In genomic region chr5:143567258-143567670, GRCm38 (mm10) we compare ENCODE assay signal across 9 mouse cellular contexts. TPM values are rescaled to one million over a fixed set of nuclear protein-coding genes. Genes with fewer than 3 reads are reported as not detected.
DNase-seq lines count a peak whose midpoint lies in the region; ATAC-seq and TF ChIP-seq lines count a peak whose summit lies in the region.
"Had no signal": no experiment of that assay in that cellular context is flagged by ENCODE, and none has a peak within 500 bp of the region (broad histone marks: within the 10 kb centered on the region; RNA-seq: fewer than 3 reads in every experiment).

No protein-coding gene starts in this region.

- whole genome bisulfite sequencing in lung, embryonic 14.5 days = 90% methylated on average over 5 of the region's 5 CpGs
- 83% methylated on average over 5 of the region's 5 CpGs for WGBS in lung, adult 2 months
- WGBS in liver, embryonic 11.5 days = 55% methylated on average over 5 of the region's 5 CpGs
- 88% methylated on average over 5 of the region's 5 CpGs for WGBS in kidney, embryonic 15.5 days

- no peak overlapping the region for H3K4me2 ChIP-seq in lung, embryonic 14.5 days
- H3K4me2 ChIP-seq in liver, embryonic 11.5 days = peak overlapping the region; percentile 28; the same call in 1 of the 2 replicates
- H3K4me2 ChIP-seq in kidney, embryonic 15.5 days = no peak overlapping the region

- H3K4me1 ChIP-seq in lung, embryonic 14.5 days (ENCODE audit: insufficient read depth) = peaks cover 4% of the 10 kb centered on the region; the same call in 1 of the 2 replicates
- peaks cover 9% of the 10 kb centered on the region for H3K4me1 ChIP-seq in lung, adult 2 months (ENCODE audit: control insufficient read depth, insufficient read depth, low read length)
- peaks cover 7% of the 10 kb centered on the region for H3K4me1 ChIP-seq in liver, embryonic 11.5 days (replicated peaks; ENCODE audit: control insufficient read depth, insufficient read depth, low read length)
- H3K4me1 ChIP-seq in kidney, embryonic 15.5 days = peaks cover 11% of the 10 kb centered on the region; the same call in 1 of the 2 replicates

- no peak for ATAC-seq in lung, embryonic 14.5 days (ENCODE audit: insufficient read depth)
- ATAC-seq in common myeloid progenitor, adult 5-6 weeks (replicated peaks; ENCODE audit: low read depth, poor library complexity, severe bottlenecking) = peak; percentile 55
- peak; percentile 79 for ATAC-seq in liver, embryonic 11.5 days (replicated peaks; ENCODE audit: low FRiP score)
- ATAC-seq in kidney, embryonic 15.5 days (replicated peaks; ENCODE audit: low FRiP score) = no peak

- DNase-seq in lung, embryonic 14.5 days = no peak
- no peak for DNase-seq in lung, adult 2 months
- no peak for DNase-seq in liver, embryonic 11.5 days (ENCODE audit: low spot score)
- DNase-seq in spleen, postnatal 36 days (ENCODE audit: low spot score in 2 of 2) = peak; percentile 39 to 60
- DNase-seq in kidney, postnatal 14 days = no peak

- no peak for TF ChIP-seq CTCF in lung, embryonic 14.5 days (IDR thresholded peaks at IDR 0.05; ENCODE audit: low read depth)
- TF ChIP-seq CTCF in lung, adult 2 months (IDR thresholded peaks at IDR 0.05; ENCODE audit: insufficient read depth, low read length) = no peak

- H3K9me3 ChIP-seq in lung, embryonic 14.5 days (ENCODE audit: low read depth, low read length) = no peaks in the 10 kb centered on the region
- H3K9me3 ChIP-seq in liver, embryonic 11.5 days (ENCODE audit: control insufficient read depth, low read length) = no peaks in the 10 kb centered on the region
- no peaks in the 10 kb centered on the region for H3K9me3 ChIP-seq in kidney, embryonic 15.5 days (replicated peaks)

- no peak for TF ChIP-seq POLR2A in lung, adult 2 months (IDR thresholded peaks at IDR 0.05; ENCODE audit: borderline replicate concordance, extremely low read depth, low read depth, low read length)

- H3K36me3 ChIP-seq in lung, embryonic 14.5 days (ENCODE audit: insufficient read depth) = peaks cover 7% of the 10 kb centered on the region; the same call in 1 of the 2 replicates
- no peaks in the 10 kb centered on the region for H3K36me3 ChIP-seq in liver, embryonic 11.5 days (ENCODE audit: control insufficient read depth, insufficient read depth, low read length)
- peaks cover 6% of the 10 kb centered on the region; the same call in 1 of the 2 replicates for H3K36me3 ChIP-seq in kidney, embryonic 15.5 days

- H3K9ac ChIP-seq in lung, embryonic 14.5 days = no peak overlapping the region
- H3K9ac ChIP-seq in liver, embryonic 11.5 days (ENCODE audit: low read depth, low read length) = peak overlapping the region; percentile 4; the same call in 1 of the 2 replicates
- H3K9ac ChIP-seq in kidney, embryonic 15.5 days = no peak overlapping the region

- H3K27ac ChIP-seq in lung, embryonic 14.5 days (ENCODE audit: low read depth) = peak overlapping the region; percentile 22; the same call in 1 of the 2 replicates
- peak overlapping the region; percentile 60 for H3K27ac ChIP-seq in liver, embryonic 11.5 days (ENCODE audit: low read depth, low read length)
- H3K27ac ChIP-seq in kidney, embryonic 15.5 days = no peak overlapping the region
- H3K27ac ChIP-seq: macrophage had no signal

- H3K4me3 ChIP-seq in lung, embryonic 14.5 days (ENCODE audit: low read depth, low read length) = no peak overlapping the region
- H3K4me3 ChIP-seq in lung, adult 2 months (replicated peaks; ENCODE audit: extremely low read depth, low read depth, low read length) = no peak overlapping the region
- H3K4me3 ChIP-seq in liver, embryonic 11.5 days (ENCODE audit: low read depth, low read length) = no peak overlapping the region
- no peak overlapping the region for H3K4me3 ChIP-seq in kidney, embryonic 15.5 days (replicated peaks)

- no peaks in the 10 kb centered on the region for H3K27me3 ChIP-seq in lung, embryonic 14.5 days (ENCODE audit: insufficient read depth, low read length)
- no peaks in the 10 kb centered on the region for H3K27me3 ChIP-seq in liver, embryonic 11.5 days (replicated peaks; ENCODE audit: control insufficient read depth, insufficient read depth, low read length)
- H3K27me3 ChIP-seq in kidney, embryonic 15.5 days = no peaks in the 10 kb centered on the region
- H3K27me3 ChIP-seq: CH12.LX had no signal

RNA-seq across cellular contexts. Expression of gene Rac1, which starts 39.4 kb away (rescaled TPM):
- polyA plus RNA-seq in lung, embryonic 14.5 days (2014; fragmentation: Nextera tagmentation; extraction: Ambion mirVana) = 588 and 606 TPM in 2 replicates
- 228 and 400 TPM in 2 replicates for polyA plus RNA-seq in lung, adult 2 months (2012; rRNA removed)
- total RNA-seq in common myeloid progenitor, adult 5-6 weeks (2017) = 113 and 129 TPM in 2 replicates
- 352 and 370 TPM in 2 replicates for polyA plus RNA-seq in liver, embryonic 11.5 days (2014; fragmentation: Nextera tagmentation; extraction: Ambion mirVana)
- 459 and 494 TPM in 2 replicates for polyA plus RNA-seq in kidney, embryonic 15.5 days (2015; fragmentation: Nextera tagmentation; extraction: Ambion mirVana)

RNA-seq across cellular contexts. Expression of gene Cyth3, which starts 55.0 kb away (rescaled TPM):
- polyA plus RNA-seq in lung, embryonic 14.5 days (2014; fragmentation: Nextera tagmentation; extraction: Ambion mirVana) = 48.3 and 52.0 TPM in 2 replicates
- polyA plus RNA-seq in lung, adult 2 months (2012; rRNA removed) = 123 and 152 TPM in 2 replicates
- 33.3 and 36.0 TPM in 2 replicates for total RNA-seq in common myeloid progenitor, adult 5-6 weeks (2017)
- polyA plus RNA-seq in liver, embryonic 11.5 days (2014; fragmentation: Nextera tagmentation; extraction: Ambion mirVana) = 62.8 and 64.5 TPM in 2 replicates
- polyA plus RNA-seq in kidney, embryonic 15.5 days (2015; fragmentation: Nextera tagmentation; extraction: Ambion mirVana) = 66.0 and 71.5 TPM in 2 replicates

Comparison
In these comparisons a context has a peak if more than half of its experiments do, and no peak if none do; other contexts are left out.
1. ATAC-seq: peak in common myeloid progenitor, adult 5-6 weeks (single experiment) and liver, embryonic 11.5 days (single experiment); none in lung, embryonic 14.5 days (single experiment) and kidney, embryonic 15.5 days (single experiment).
2. DNase-seq: peak in spleen, postnatal 36 days (2 of 2); none in lung, embryonic 14.5 days (single experiment), lung, adult 2 months (single experiment), liver, embryonic 11.5 days (single experiment) and kidney, postnatal 14 days (single experiment).